9 mouse cellular contexts compared by ENCODE assay signal in genomic region chr11:80518421-80519367, GRCm38 (mm10). TPM values are rescaled to one million over a fixed set of nuclear protein-coding genes. Genes with fewer than 3 reads are reported as not detected.
DNase-seq lines count a peak whose midpoint lies in the region; ATAC-seq and TF ChIP-seq lines count a peak whose summit lies in the region.
"Had no signal": no experiment of that assay in that cellular context is flagged by ENCODE, and none has a peak within 500 bp of the region (broad histone marks: within the 10 kb centered on the region; RNA-seq: fewer than 3 reads in every experiment).

No protein-coding gene starts in this region.

- TF ChIP-seq POLR2A in lung, adult 2 months (IDR thresholded peaks at IDR 0.05; ENCODE audit: borderline replicate concordance, extremely low read depth, low read depth, low read length): no peak

- peaks cover 7% of the 10 kb centered on the region for H3K4me1 ChIP-seq in lung, adult 2 months (ENCODE audit: control insufficient read depth, insufficient read depth, low read length)

- H3K4me3 ChIP-seq in lung, adult 2 months (replicated peaks; ENCODE audit: extremely low read depth, low read depth, low read length): no peak overlapping the region
- H3K4me3 ChIP-seq: lung, embryonic 15.5 days had no signal

- WGBS in lung, adult 2 months: 62% methylated on average over 9 of the region's 9 CpGs

- peak; percentile 54 for DNase-seq in kidney, postnatal 14 days
- DNase-seq in kidney, adult 8-10 months: no peak
- DNase-seq in frontal cortex, adult 2 months (ENCODE audit: extremely low spot score in 1 of 2, low spot score in 1 of 2): peak; percentile 84 to 87
- peak; percentile 56 to 84 for DNase-seq in left cerebral cortex, postnatal 10 days (ENCODE audit: extremely low spot score in 1 of 2, low spot score in 2 of 2)
- peak; percentile 87 for DNase-seq in right cerebral cortex, adult 18-20 months
- DNase-seq in lung, adult 2 months: no peak
- no peak for DNase-seq in yolk sac, embryonic 10.5 days (ENCODE audit: low spot score)

- intact Hi-C loops in left cerebral cortex, postnatal 10 days (cut with DNase I): loop anchor here (5.0 kb wide), 1 partner anchor 36 kb away; no protein-coding TSS in a partner anchor

- TF ChIP-seq CTCF in lung, adult 2 months (IDR thresholded peaks at IDR 0.05; ENCODE audit: insufficient read depth, low read length): no peak

- no peak for ATAC-seq in megakaryocyte-erythroid progenitor cell, adult 5-6 weeks (replicated peaks; ENCODE audit: low FRiP score, low TSS enrichment, poor library complexity, severe bottlenecking)

RNA-seq across cellular contexts. Expression of gene Cdk5r1, which starts 41.9 kb away (rescaled TPM):
- polyA plus RNA-seq in frontal cortex, adult 2 months (2012; rRNA removed): 242 and 258 TPM in 2 replicates
- total RNA-seq in left cerebral cortex, postnatal 10 days (2021): 100 to 1,000 TPM; 327 to 329 TPM
- total RNA-seq in megakaryocyte-erythroid progenitor cell, adult 5-6 weeks (2014; fragmentation: Nextera tagmentation): 0.72 and 1.2 TPM in 2 replicates
- 0.50 and 1.9 TPM in 2 replicates for total RNA-seq in megakaryocyte-erythroid progenitor cell, adult 5-6 weeks (2017)
- 1.2 and 1.5 TPM in 2 replicates for polyA plus RNA-seq in lung, adult 2 months (2012; rRNA removed)

Comparison
In these comparisons a context has a peak if more than half of its experiments do, and no peak if none do; other contexts are left out.
1. DNase-seq: peak in kidney, postnatal 14 days (single experiment), frontal cortex, adult 2 months (2 of 2), left cerebral cortex, postnatal 10 days (2 of 2) and right cerebral cortex, adult 18-20 months (single experiment); none in kidney, adult 8-10 months (0 of 2), lung, adult 2 months (single experiment) and yolk sac, embryonic 10.5 days (single experiment).
2. RNA of gene Cdk5r1, which starts 41.9 kb away (total RNA-seq): 327 to 329 TPM in left cerebral cortex, postnatal 10 days; 0.50 to 1.9 TPM in megakaryocyte-erythroid progenitor cell, adult 5-6 weeks; every median in the first group is over 100 times any median in the second.